Mouse (Mus musculus): ENCODE measurements at regions not wholly inside any gene's neighbourhood (a gene's known extent, or its start where the extent isn't known, plus 50 kb on each side); places are given as distances from the start of the nearest gene placed in this dataset.
"Not testable (repeated sequence)": the region's sequence is repeated elsewhere in the genome, so short reads cannot be mapped to it uniquely, and the experiment has no call there.

DNA sequence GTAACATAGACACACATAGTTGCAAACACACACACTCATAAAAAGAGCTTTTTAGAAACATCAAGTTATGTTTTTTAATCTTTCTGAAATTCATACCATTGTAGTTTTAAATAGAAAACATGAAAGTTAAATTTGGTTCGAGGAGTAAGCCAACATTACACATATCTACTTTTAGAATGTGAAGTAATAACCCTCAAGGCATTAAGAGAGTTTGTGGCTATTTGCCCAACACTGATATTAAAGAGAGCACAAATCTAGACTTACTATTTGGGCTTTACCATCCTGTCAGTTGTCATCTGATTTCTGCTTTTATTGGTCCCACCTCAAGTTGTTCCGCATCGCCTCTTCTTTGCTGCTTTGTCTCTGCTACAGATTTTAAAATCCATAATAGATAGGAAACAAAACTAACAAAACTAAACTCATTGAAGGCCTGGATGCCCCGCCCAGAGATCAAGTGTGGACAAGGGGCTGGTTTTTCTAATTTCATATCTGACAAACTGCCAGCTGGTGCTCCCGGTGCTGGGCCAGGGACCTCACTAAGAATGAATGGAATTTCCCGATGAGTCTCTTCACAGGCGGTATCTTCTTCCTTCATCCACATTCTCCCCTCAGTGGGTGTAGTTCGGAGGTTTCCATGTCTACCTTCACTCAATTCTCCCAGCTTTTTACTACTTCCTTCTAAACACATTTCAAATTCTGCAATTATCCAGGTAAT is 60.3 kb upstream of the Akap13 start:
- H3K4me1 ChIP-seq (ENCODE audit: control insufficient read depth, insufficient read depth, low read length): 0 out of 2 replicates have a peak, but pooled peaks cover 8% of the 10 kb centered on the region
- 77% methylated on average over 8 of the region's 8 CpGs for WGBS
- H3K9ac ChIP-seq (ENCODE audit: low read depth, low read length): no peak overlapping the region
- H3K27me3 ChIP-seq (ENCODE audit: control insufficient read depth, insufficient read depth, low read length): no peaks in the 10 kb centered on the region
- no peak overlapping the region for H3K4me3 ChIP-seq (ENCODE audit: low read length)
- no peak for ATAC-seq (ENCODE audit: low FRiP score, low TSS enrichment)
- H3K4me2 ChIP-seq (replicated peaks; ENCODE audit: low read depth, low read length): no peak overlapping the region
- H3K27ac ChIP-seq (ENCODE audit: low read depth, low read length): no peak overlapping the region
- H3K36me3 ChIP-seq (ENCODE audit: control insufficient read depth, insufficient read depth, low read length): no peaks in the 10 kb centered on the region
- H3K9me3 ChIP-seq (ENCODE audit: control insufficient read depth, low read length): no peaks in the 10 kb centered on the region

DNA sequence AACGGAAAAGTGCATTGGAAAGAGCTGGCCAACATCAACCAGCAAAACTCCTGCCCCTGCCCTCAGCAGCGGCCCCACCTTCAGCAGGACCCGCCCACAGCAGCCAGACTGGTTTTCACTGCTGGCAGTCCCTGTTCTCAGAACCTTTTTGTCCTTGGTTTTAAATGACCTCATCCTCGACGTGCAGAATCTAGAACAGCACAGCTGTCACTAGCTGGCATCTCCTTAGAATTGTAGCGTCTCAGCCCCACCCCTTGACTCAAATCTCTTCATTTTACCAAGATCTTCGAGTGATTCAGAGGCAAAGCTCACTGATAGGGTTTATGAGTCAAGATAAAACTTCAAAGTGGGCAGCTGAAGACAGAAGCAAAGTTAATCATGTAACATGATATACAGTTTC is 57.8 kb upstream of the Akap13 start:
- H3K27ac ChIP-seq (ENCODE audit: low read depth, low read length): no peak overlapping the region
- no peak overlapping the region for H3K4me2 ChIP-seq (replicated peaks; ENCODE audit: low read depth, low read length)
- 0 out of 2 replicates have a peak, but pooled peaks cover 8% of the 10 kb centered on the region for H3K4me1 ChIP-seq (ENCODE audit: control insufficient read depth, insufficient read depth, low read length)
- WGBS: 16% methylated on average over 7 of the region's 7 CpGs
- H3K4me3 ChIP-seq (ENCODE audit: low read length): no peak overlapping the region
- H3K9me3 ChIP-seq (ENCODE audit: control insufficient read depth, low read length): no peaks in the 10 kb centered on the region
- H3K9ac ChIP-seq (ENCODE audit: low read depth, low read length): no peak overlapping the region
- peak; percentile 33; the same call in 1 of the 2 replicates for ATAC-seq (ENCODE audit: low FRiP score, low TSS enrichment)
- no peaks in the 10 kb centered on the region for H3K36me3 ChIP-seq (ENCODE audit: control insufficient read depth, insufficient read depth, low read length)
- no peaks in the 10 kb centered on the region for H3K27me3 ChIP-seq (ENCODE audit: control insufficient read depth, insufficient read depth, low read length)

DNA sequence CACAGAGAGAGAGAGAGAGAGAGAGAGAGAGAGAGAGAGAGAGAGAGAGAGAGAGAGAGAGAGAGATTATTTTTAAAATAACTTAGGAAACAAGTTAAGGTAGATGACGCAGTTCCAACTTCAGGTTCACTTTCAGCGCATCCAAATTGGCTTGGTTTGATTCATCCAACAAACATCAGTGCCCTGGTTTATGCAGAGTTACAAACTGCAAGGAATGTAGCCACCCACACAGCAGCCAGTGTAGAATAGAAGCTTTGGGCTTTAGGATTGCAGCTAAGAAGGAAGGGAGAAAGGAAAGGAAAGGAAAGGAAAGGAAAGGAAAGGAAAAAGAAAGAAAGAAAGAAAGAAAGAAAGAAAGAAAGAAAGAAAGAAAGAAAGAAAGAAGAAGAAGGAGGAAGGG is 56.9 kb upstream of the Akap13 start:
- H3K9ac ChIP-seq (ENCODE audit: low read depth, low read length); H3K4me2 ChIP-seq (replicated peaks; ENCODE audit: low read depth, low read length); H3K9me3 ChIP-seq (ENCODE audit: control insufficient read depth, low read length); H3K4me3 ChIP-seq (ENCODE audit: low read length); ATAC-seq (ENCODE audit: low FRiP score, low TSS enrichment); H3K27me3 ChIP-seq (ENCODE audit: control insufficient read depth, insufficient read depth, low read length); H3K27ac ChIP-seq (ENCODE audit: low read depth, low read length); H3K36me3 ChIP-seq (ENCODE audit: control insufficient read depth, insufficient read depth, low read length); H3K4me1 ChIP-seq (ENCODE audit: control insufficient read depth, insufficient read depth, low read length): not testable (repeated sequence)
- WGBS: 85% methylated on average over 2 of the region's 2 CpGs

DNA sequence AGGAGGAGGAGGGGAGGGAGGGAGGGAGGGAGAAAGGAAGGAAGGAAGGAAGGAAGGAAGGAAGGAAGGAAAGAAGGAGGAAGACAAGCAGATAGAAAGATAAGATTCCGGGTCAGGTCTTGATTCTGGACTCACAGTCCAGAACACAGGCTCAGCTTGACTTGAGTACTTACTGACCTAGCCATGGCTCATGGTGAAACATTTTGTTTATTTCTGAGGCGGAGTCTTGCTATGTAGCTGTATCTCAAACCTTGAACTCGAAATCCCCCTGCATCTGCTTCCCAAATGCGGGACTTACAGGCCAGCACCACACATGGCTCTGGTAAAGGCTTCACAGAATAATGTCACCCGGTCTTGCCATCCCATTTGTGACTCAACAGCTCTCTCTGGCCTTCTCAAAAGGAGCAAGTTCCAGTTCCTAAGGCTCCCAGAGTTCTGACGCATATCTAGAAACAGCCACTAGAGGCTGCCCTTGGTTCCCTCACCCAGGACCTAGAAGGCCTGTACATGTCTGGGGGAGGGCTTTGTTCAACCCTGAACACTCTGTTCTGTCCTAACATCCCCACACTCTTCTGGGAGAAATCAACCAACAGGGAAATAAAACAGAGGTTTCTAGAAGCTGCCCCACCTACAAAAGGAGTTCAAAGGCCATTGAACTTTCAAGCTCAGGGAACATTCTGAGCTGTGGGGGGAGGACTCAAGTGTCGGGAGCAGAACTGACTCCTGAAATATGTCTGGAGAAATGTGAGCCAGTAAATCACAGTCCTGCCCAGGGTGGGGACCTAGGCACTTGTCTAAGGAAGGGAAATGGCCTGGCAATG is 56.2 kb upstream of the Akap13 start:
- Histone ChIP-seq H3K4me3 (ENCODE audit: low read length) (no peak overlapping the region), H3K27me3 (ENCODE audit: control insufficient read depth, insufficient read depth, low read length) (no peaks in the 10 kb centered on the region), H3K27ac (ENCODE audit: low read depth, low read length) (no peak overlapping the region; the same call in 1 of the 2 replicates), H3K36me3 (ENCODE audit: control insufficient read depth, insufficient read depth, low read length) (no peaks in the 10 kb centered on the region), H3K9me3 (ENCODE audit: control insufficient read depth, low read length) (no peaks in the 10 kb centered on the region), H3K4me1 (ENCODE audit: control insufficient read depth, insufficient read depth, low read length) (0 out of 2 replicates have a peak, but pooled peaks cover 8% of the 10 kb centered on the region), H3K9ac (ENCODE audit: low read depth, low read length) (no peak overlapping the region), H3K4me2 (replicated peaks; ENCODE audit: low read depth, low read length) (no peak overlapping the region)
- ATAC-seq (ENCODE audit: low FRiP score, low TSS enrichment): peak; percentile 91
- WGBS: 45% methylated on average over 7 of the region's 7 CpGs

DNA sequence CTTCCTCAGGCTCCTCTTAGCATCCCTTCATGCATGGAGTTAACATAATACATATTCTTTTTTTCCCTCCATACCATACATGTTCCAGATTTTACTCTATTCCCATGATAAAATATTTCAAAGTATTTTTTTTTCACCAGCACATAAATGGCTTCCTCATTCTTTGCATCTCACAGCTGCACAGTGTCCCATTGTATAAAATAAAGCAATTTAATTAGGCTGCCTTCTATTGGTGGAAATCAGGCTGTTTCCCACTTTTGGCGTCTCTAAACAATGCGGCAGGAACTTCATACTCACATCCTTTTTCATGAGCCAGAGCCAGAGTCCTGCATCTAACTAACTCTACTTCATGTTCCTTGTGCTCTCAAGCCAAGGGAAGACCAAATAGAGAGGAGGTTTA is 54.9 kb upstream of the Akap13 start:
- Histone ChIP-seq H3K4me2 (replicated peaks; ENCODE audit: low read depth, low read length) (no peak overlapping the region), H3K9ac (ENCODE audit: low read depth, low read length) (no peak overlapping the region), H3K4me1 (ENCODE audit: control insufficient read depth, insufficient read depth, low read length) (0 out of 2 replicates have a peak, but pooled peaks cover 8% of the 10 kb centered on the region), H3K27ac (ENCODE audit: low read depth, low read length) (no peak overlapping the region), H3K9me3 (ENCODE audit: control insufficient read depth, low read length) (no peaks in the 10 kb centered on the region), H3K27me3 (ENCODE audit: control insufficient read depth, insufficient read depth, low read length) (no peaks in the 10 kb centered on the region), H3K36me3 (ENCODE audit: control insufficient read depth, insufficient read depth, low read length) (no peaks in the 10 kb centered on the region), H3K4me3 (ENCODE audit: low read length) (no peak overlapping the region)
- ATAC-seq (ENCODE audit: low FRiP score, low TSS enrichment): no peak
- WGBS: 79% methylated on average over 2 of the region's 2 CpGs

DNA sequence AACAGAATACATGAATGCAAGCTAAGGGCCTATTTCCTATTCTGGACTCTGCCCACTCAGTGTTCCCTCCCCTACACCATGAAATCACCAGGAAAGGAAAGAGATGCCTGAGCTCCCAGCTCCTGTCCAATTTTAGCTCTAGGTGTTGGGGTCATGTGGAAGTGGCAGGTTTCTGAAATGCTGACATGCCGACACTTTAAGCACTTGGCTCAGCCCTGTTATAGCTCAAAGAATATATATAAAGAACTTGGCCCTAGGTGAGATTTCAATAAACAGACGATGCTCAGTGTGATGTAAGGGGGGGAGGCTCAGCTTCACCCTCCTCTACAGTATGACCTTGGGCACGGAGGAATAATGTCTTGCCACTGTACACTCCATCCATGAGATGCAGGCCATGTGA is 50.4 kb upstream of the Akap13 start:
- Histone ChIP-seq H3K36me3 (ENCODE audit: control insufficient read depth, insufficient read depth, low read length) (no peaks in the 10 kb centered on the region), H3K27ac (ENCODE audit: low read depth, low read length) (no peak overlapping the region), H3K4me2 (replicated peaks; ENCODE audit: low read depth, low read length) (no peak overlapping the region), H3K4me3 (ENCODE audit: low read length) (no peak overlapping the region), H3K27me3 (ENCODE audit: control insufficient read depth, insufficient read depth, low read length) (no peaks in the 10 kb centered on the region), H3K4me1 (ENCODE audit: control insufficient read depth, insufficient read depth, low read length) (no peaks in the 10 kb centered on the region), H3K9ac (ENCODE audit: low read depth, low read length) (no peak overlapping the region), H3K9me3 (ENCODE audit: control insufficient read depth, low read length) (no peaks in the 10 kb centered on the region)
- ATAC-seq (ENCODE audit: low FRiP score, low TSS enrichment): no peak
- 83% methylated on average over 3 of the region's 3 CpGs for WGBS

All from kidney, embryonic 14.5 days (tissue).